Mouse (Mus musculus) skeletal muscle tissue, postnatal 0 days (tissue): ENCODE measurements around the gene Nox1. TPM values are rescaled to one million over a fixed set of nuclear protein-coding genes. Genes with fewer than 3 reads are reported as not detected.

Source experiments
- microRNA-seq, 2 experiments: library from miRNA; unstranded; fragments of <30 nt; microRNA quantifications; one replicate each; pipeline ENCODE4; 2016
- polyA plus RNA-seq: library from polyadenylated mRNA; unstranded; fragments of >200 nt; fragmentation: Nextera tagmentation; extraction: Ambion mirVana; gene quantifications from 2 replicates; pipeline ENCODE4 v1.2.1, GENCODE M21; 2015

Nox1 gene
- polyA plus RNA-seq: 0.19 TPM in 1 of 2 replicates, not detected in the other

DNA sequence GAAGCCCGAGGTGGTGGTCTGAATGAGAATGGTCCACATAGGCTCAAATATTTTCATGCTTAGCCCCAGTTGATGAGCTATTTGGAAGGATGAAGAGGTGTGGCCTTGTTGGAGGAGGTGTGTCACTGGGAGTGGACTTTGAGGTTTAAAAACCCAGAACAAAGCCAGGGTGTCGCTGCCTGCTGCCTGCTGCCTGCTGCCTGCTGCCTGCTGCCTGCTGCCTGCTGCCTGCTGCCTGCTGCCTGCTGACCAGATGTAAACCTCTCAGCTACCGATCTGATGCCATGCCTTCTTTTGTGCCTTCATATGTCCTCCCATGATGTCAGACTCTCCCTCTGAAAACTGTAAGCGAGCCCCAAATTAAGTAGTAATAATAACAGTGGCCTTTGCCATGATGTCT is at the start of gene Nox1:
TSS of gene Nox1 (minus strand) at position 101 of the 400 bp plus-strand sequence.

DNA sequence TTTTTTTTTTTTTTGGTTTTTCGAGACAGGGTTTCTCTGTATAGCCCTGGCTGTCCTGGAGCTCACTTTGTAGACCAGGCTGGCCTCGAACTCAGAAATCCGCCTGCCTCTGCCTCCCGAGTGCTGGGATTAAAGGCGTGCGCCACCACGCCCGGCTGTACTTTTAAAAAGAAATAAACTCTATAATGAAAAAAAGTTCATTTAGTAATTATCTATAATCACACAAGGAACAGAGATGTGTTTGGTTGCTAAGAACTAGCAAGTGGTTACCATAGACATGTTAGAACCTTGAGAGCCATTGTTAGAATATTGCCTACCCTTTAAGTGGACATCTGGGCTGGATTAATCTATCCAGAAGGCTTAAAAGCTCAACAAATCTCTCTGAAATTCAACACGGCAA is 34.6 kb downstream of the Nox1 start, which contains the start of gene Arl13a:
TSS of gene Arl13a (plus strand) at position 301 of the 400 bp plus-strand sequence.

DNA sequence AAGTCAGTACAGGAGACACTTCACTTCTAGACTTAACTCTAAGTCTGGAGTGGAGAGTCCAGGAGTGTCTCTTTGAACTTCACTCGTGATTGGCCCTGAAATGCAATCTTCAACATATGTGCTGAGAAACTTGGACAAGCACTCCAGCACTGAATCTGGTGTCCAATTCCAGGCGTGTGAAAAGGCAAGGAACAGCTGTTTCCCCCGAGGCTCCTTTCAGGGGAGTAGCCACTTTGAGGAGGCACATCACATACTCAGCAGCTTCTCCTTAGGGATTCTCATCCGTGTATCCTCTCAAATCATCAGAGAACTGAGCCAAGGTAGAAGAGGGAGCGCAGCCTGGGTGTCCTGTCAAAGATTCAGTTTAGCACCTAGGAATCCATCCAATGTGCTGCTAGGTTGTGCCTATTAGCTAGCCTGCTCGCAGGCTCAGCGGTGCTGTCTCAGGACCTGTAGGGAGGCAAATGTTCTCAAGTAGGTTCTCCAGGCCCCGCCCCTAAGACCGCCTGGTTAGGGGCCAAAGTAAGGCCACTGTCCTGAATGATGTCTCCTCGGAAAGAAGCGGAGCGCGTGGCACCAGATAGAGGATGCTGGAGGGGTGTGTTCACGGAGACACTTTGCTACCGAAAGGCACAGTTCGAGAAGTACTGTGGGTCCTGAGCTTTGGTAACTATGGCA is 59.6 kb downstream of the Nox1 start, which contains the start of gene Xkrx:
TSS of gene Xkrx (minus strand) at position 34 of the 678 bp plus-strand sequence.

DNA sequence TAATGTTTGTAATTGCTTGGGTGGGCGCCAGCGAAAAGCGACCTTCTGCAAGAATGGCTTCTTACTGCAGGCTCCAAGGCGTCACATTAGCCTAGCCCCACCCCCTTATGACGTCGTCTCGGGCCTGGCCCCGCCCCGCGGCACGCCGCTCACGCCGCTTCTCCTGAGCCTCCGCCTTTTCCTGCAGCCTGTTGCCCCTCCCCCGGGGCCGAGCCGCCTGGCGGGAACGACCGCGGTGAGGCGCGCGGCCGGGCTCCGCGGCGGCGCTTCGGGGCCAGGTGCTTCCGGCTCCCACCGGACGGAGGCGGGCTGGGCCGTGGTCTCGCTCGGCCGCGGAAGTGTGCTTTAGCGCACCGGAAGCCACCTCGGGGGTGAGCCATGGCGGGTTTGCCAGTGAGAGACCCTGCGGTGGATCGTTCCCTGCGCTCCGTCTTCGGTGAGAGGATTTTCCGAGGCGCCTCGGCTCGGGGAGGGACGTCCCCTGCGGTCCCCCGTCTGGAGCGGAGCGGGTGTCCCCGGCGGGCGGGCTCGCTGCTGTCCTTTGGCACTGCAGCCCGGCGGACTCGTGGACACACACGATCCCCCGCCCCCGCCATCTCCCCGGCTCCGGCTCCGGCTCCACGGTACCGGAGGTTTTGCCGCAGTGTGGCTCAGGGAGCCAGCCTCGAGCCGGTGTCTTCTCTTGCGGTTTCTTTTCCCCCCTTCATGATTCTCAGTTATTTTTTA is 162.6 kb downstream of the Nox1 start, which contains the start of gene Cstf2:
TSS of gene Cstf2 (plus strand) at position 201 of the 726 bp plus-strand sequence.

Small RNA genes lying within 50 kb of the gene (microRNA-seq; reads per million reads assigned to microRNA genes)
- gene Mir3112: 0.10 to 0.21 reads per million in 2 experiments

Other genes starting within 250 kb of the Nox1 start
- 0.66 and 0.73 TPM in 2 replicates for gene Sytl4, start 240.1 kb downstream of the Nox1 start, polyA plus RNA-seq
- 12.5 and 12.6 TPM in 2 replicates for gene Cstf2, start 162.8 kb downstream of the Nox1 start, polyA plus RNA-seq
- 0.29 and 1.1 TPM in 2 replicates for gene Xkrx, start 59.9 kb downstream of the Nox1 start, polyA plus RNA-seq
- gene Arl13a, start 34.5 kb downstream of the Nox1 start, polyA plus RNA-seq: not detected in 2 replicates
- 12.0 and 12.3 TPM in 2 replicates for gene Trmt2b, start 55.0 kb upstream of the Nox1 start, polyA plus RNA-seq
- gene Tmem35a, start 73.3 kb upstream of the Nox1 start, polyA plus RNA-seq: 2.4 and 2.7 TPM in 2 replicates
- 5.8 and 6.5 TPM in 2 replicates for gene Cenpi, start 86.1 kb upstream of the Nox1 start, polyA plus RNA-seq
- 2.3 and 2.8 TPM in 2 replicates for gene Drp2, start 182.6 kb upstream of the Nox1 start, polyA plus RNA-seq